Mouse (Mus musculus) lung, postnatal 25 days (tissue): ENCODE data around the gene Pgpep1.

ENCODE experiments used
- DNase-seq: peaks from one replicate; pipeline ENCODE4 v3.0.0; 2022; ENCODE audit warnings: low spot score

Pgpep1 gene

GRCm38 (mm10) chr8:70631436-70631835 is 28.8 kb downstream of the Pgpep1 start:
- DNase-seq, result peak; percentile 47

GRCm38 (mm10) chr8:70630532-70631381 is 29.4 kb downstream of the Pgpep1 start:
- peak; percentile 71 for DNase-seq

- peak; percentile 84 for DNase-seq
Measured at GRCm38 (mm10) chr8:70629574-70630531, 30.3 kb downstream of the Pgpep1 start.

DNA sequence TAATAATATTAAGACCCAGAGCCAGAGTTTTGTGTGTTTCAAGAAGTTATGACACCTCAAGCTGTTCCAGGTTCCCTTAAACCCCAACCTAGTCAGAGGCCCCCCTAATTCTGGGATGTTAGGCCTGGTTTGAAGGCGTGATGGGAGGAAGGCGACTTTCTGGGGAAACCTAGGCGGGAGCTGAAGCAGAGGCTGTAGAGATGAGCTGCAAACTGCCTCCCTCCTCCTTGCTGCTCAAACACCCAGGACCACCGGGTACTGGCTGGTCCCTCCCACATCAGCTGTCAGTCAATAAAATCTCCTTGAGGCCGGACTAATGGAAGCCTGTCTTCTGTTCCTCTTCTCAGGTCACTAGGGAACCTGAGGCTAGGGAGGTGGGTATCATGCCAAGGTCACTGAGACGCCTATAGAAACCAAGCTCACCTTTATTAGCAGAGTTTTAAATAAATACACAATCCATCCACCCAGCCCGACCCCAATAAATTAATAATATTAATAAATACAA is 31.1 kb downstream of the Pgpep1 start:
- DNase-seq, result no peak

- no peak for DNase-seq
Measured at GRCm38 (mm10) chr8:70627041-70627440, 33.1 kb downstream of the Pgpep1 start.

GRCm38 (mm10) chr8:70625104-70625503 is 35.1 kb downstream of the Pgpep1 start:
- peak; percentile 64 for DNase-seq

GRCm38 (mm10) chr8:70622220-70622619 is 38.0 kb downstream of the Pgpep1 start:
- no peak for DNase-seq

- peak; percentile 80 for DNase-seq
Measured at GRCm38 (mm10) chr8:70618888-70619334, 41.3 kb downstream of the Pgpep1 start.

DNA sequence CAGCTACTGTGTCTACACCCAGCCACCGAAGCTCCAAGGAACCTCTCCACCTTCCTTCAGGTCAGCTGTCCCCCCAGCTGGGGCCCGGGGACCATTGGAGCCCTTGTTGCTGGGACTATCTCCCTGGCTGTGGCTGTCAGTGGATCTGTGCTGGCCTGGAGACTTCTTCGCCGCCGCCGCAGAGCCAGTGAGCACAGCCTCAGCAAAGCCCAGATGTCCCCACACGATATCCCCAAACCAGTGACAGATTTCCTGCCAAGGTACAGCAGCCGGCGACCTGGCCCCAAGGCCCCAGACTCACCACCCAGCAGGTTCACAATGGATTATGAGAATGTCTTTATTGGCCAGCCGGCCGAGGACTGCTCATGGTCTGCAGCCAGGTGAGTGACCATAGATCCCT is 42.2 kb downstream of the Pgpep1 start:
- no peak for DNase-seq

DNA sequence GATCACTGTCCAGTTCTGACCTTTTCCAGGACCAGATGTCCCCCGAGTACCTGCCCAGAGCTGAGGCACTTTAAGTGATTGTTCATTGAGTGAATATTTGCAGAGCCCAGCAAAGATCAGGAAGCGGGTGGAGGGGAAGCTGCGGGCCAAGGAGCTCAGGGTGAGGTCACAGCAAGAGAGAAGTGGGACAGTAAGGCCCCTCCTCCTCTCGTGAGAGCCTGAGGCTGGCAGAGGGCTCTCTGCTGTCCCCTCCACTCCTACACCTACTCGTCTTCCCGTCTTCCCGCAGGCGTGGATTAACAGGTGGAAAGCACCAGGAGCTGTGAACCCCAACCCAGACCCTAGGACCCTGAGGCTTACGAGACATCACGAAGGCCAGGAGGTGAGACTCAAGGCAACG is 43.5 kb downstream of the Pgpep1 start:
- no peak for DNase-seq

- DNase-seq, result no peak
Measured at GRCm38 (mm10) chr8:70615894-70616293, 44.3 kb downstream of the Pgpep1 start, which contains the start of gene Lrrc25. Gene Lrrc25, plus strand, starts transcription at chr8:70616155.

DNA sequence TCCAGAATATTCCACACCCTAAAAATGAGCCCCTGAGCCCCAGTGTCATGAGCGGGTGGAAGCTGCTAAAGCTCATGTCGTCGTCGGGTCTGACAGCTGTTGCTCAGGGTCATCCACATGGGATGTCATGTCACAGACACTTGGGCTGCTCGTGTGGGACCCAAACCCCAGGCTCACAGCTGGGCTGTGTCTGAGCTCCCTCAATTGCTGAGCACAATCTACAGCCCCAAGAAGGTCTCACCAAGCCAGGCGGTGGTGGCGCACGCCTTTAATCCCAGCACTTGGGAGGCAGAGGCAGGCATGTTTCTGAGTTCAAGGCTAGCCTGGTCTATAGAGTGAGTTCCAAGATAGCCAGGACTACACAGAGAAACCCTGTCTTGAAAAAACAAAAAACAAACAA is 44.9 kb downstream of the Pgpep1 start:
- no peak for DNase-seq

DNA sequence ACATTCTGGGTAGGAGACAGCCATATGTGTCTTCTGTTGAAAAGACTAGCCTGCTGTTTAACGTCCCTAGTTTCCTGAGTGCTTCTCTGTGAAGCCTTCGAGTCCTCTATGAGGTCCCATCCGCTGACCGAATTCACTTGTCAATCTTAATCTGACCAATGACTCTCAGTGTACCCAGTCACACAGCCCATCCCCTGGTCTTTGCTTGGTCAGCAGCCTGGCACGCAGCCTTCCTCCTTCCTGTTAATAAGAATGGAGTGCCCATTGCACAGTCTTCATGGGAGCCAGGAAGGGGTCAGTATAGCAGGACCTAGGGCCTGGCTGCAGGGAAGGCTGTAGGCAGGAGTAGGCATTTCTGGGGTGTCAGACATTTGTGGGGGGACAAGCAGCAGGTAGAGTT is 45.7 kb downstream of the Pgpep1 start:
- DNase-seq, result peak; percentile 45

DNA sequence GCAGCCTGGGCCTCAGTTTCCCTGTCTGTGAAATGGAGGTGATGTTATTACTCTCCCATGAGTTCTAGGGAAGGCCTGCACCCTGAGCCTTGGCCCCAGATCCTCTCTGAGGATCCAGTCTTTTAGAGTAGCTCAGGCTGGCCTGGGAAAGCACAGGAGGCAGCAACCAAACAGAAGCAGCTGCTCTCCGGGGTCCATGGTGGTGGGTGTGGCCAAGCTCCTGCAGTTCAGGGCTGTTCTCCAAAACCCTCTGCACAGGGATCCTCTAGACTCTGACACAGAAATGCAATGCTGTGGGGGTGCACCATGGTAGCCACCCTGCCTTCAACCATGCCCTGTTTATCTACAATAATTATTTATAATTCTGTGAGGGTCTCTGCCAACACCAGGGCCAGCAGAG is 46.4 kb downstream of the Pgpep1 start:
- DNase-seq, result no peak

DNA sequence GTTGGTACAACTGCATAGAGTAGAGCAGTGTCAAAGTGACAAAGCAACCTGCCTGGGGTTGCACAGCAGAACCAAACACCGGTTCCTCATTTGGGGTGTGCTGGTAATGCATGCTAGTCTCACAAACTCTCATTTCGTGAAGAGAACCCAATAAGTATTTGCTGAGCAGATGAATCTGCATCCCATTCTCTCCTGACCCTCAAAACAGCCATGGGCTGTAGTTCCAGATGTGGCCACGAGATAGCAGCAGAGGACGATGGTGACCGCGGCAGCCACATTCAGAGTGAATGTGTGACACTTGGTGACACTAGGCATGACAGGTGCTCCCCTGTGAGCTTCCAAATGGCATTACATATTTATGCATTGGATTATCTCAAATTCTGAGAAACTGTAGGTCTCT is 48.3 kb downstream of the Pgpep1 start:
- DNase-seq, result peak; percentile 91

DNA sequence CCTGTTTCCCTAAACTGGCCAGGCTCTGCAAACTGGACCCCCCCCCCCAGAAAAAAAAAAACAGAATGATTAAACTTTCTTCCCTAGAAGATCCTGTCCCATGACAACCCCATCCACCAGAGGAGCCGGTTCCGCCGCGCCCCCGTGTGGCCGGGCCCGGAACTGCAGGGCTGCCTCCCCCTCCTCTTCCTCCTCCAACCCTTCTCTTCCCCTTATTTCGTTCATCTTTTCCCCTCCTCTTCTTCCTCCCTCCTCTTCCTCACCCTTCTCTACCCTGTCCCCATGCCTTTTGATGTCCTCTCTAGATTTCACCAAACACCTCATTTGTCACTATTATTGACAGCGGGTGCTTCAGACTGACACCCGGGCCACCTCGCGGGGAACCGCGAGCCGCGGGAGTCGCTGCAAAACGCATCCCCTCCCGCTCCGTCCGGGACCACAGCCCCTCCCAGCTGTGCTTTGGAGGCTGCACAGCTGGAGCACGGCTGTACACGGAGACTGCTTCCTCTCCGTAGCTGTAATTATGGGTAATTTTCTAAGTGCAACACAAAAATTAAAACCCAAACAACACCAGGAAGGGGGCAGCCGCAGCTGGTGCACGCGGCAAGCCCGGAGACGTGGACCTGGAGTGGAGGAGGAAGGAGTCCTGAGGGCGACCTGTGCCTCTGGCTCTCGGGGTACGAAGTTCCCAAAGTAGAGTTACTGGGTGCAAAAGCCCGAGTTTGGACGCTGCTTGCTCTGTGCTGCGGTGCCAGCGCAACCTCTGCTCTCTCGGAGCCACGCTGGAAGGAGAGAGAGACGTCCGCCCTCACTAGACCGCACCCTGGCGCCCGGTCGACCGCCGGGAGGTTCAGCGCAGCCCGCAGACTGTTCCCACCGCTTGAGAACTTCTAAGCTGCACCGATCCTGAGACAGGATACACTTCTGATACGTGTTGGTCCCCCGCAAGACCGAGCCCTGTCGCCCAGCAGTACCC is 49.1 kb downstream of the Pgpep1 start:
- DNase-seq, result peak; percentile 83

GRCm38 (mm10) chr8:70609849-70610795 is 50.1 kb downstream of the Pgpep1 start:
- peak; percentile 97 for DNase-seq

GRCm38 (mm10) chr8:70609368-70609848 is 50.8 kb downstream of the Pgpep1 start:
- peak; percentile 93 for DNase-seq

GRCm38 (mm10) chr8:70608749-70609367 is 51.3 kb downstream of the Pgpep1 start, which contains the start of gene Ssbp4:
Gene Ssbp4, minus strand, starts transcription at chr8:70608872.
- DNase-seq, result no peak
